Mouse (Mus musculus): ENCODE results near the gene Rab23. TPM values are rescaled to one million over a fixed set of nuclear protein-coding genes. Genes with fewer than 3 reads are reported as not detected.

Gene Rab23
- not detected in 2 replicates for polyA plus RNA-seq (2012; ENCODE audit: insufficient read depth, insufficient read length, low replicate concordance, missing spikeins)

DNA sequence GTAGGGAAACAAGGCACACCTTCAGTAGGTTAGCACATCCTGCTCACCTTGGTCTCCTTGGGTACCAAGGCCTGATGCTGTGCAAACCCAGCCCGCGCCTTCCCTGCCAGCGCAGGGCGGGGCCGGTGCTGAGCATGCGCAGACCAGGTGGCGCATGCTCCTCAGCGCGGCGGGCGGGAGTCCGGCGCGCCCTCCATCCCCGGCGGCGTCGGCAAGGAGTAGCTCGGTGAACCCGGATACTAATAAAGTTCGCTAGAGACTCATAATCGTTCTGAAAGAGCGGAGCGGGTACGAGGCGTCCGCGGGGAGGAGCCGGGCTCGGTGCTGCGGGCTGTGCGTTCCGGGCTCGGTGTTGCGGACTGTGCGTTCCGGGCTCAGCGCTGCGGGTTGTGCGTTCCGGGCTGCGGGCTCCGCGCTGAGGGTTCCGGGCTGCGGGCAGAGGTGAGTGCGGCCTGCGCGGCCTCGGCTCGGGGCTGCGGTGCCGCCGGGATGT, at the start of gene Rab23:
Rab23 (plus strand) TSS at position 155 of the 493 bp plus-strand sequence.
- under 1% methylated on average over 54 of the region's 54 CpGs for WGBS
- Histone ChIP-seq H3K4me3 (ENCODE audit: insufficient read depth, low read depth, low read length) (peak within 1 kb of the TSS; percentile 80), H3K27ac (ENCODE audit: insufficient read depth, low read depth, low read length) (peak within 1 kb of the TSS; percentile 74), H3K4me1 (ENCODE audit: control insufficient read depth, insufficient read depth, low read length) (peaks cover 4% of the 10 kb centered on the region; the same call in 1 of the 2 replicates)
- peak; percentile 91 for TF ChIP-seq POLR2A (IDR thresholded peaks at IDR 0.05; ENCODE audit: insufficient read depth, low read depth, low read length)
- TF ChIP-seq CTCF (IDR thresholded peaks at IDR 0.05; ENCODE audit: insufficient read depth, low read depth, low read length): no peak

DNA sequence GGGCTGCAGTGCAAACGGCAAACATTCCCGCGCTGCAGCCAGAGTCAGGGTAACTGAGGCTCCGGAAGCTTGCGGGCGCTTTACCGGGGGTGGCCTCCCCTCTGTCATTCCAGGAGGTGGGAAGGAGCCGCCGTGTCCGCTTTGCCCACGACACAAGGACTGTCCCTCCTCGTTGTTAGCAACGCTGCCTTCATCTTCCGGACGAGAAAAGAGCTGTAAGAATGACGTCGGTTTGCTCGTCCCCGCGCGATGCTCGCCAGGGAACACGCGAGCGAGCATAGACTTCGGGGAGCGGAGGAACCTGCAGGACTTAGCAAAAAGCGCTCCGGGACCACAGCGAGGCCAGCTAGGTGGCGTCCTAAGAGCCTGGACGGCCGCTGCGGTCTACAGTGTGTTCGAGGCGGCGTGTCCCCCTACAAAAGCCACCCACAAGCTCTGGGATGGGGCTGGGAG, 49.5 kb upstream of the Rab23 start:
- WGBS: under 1% methylated on average over 37 of the region's 37 CpGs
- TF ChIP-seq POLR2A (IDR thresholded peaks at IDR 0.05; ENCODE audit: insufficient read depth, low read depth, low read length) (no peak), CTCF (IDR thresholded peaks at IDR 0.05; ENCODE audit: insufficient read depth, low read depth, low read length) (no peak)
- Histone ChIP-seq H3K4me3 (ENCODE audit: insufficient read depth, low read depth, low read length) (peak overlapping the region; percentile 81), H3K27ac (ENCODE audit: insufficient read depth, low read depth, low read length) (peak overlapping the region; percentile 32; the same call in 1 of the 2 replicates), H3K4me1 (ENCODE audit: control insufficient read depth, insufficient read depth, low read length) (no peaks in the 10 kb centered on the region)

DNA sequence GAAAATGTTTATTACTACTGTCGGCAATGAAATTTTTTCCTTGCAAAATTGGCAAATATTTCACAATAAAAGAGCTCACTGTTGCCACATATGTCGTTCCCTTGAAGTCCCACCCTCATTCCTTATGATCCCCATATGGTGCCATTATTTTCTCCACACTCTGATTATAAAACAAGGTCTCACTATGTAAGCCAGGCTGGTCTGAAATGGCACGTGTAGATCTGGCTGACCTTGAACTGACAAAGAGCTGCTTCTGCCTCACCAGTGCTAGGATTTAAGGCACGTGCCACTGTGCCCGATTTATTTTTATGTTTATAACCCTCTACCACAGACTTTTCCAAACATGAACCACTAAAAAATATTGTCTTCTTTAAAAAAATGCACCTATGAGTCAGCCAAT, 48.2 kb upstream of the Rab23 start:
- 82% methylated on average over 5 of the region's 5 CpGs for WGBS
- TF ChIP-seq CTCF (IDR thresholded peaks at IDR 0.05; ENCODE audit: insufficient read depth, low read depth, low read length) (no peak), POLR2A (IDR thresholded peaks at IDR 0.05; ENCODE audit: insufficient read depth, low read depth, low read length) (no peak)
- Histone ChIP-seq H3K27ac (ENCODE audit: insufficient read depth, low read depth, low read length) (no peak overlapping the region), H3K4me3 (ENCODE audit: insufficient read depth, low read depth, low read length) (no peak overlapping the region), H3K4me1 (ENCODE audit: control insufficient read depth, insufficient read depth, low read length) (no peaks in the 10 kb centered on the region)

DNA sequence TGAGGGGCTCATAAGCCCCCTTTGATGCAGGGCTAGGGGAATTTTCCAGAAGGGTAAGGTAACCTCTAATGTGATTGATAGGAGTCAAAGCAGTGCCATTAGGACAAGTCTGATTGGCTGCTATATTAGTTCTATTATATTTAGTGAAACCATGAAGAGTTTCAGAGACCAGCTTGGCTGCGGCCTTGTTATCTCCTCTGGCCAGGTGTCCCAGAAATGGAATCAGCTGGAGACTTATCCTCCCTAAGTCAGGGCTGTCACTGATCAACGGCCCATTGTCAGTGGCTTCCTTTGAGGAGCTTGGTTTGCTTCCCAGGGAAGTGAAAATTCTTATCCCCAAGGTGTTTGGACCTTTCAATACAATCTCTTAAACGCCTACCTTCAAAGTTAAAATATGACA, 47.6 kb upstream of the Rab23 start:
- H3K4me1 ChIP-seq (ENCODE audit: control insufficient read depth, insufficient read depth, low read length): no peaks in the 10 kb centered on the region
- no peak overlapping the region for H3K27ac ChIP-seq (ENCODE audit: insufficient read depth, low read depth, low read length)
- WGBS: 64% methylated on average over 3 of the region's 3 CpGs
- H3K4me3 ChIP-seq (ENCODE audit: insufficient read depth, low read depth, low read length): no peak overlapping the region
- TF ChIP-seq POLR2A (IDR thresholded peaks at IDR 0.05; ENCODE audit: insufficient read depth, low read depth, low read length) (no peak), CTCF (IDR thresholded peaks at IDR 0.05; ENCODE audit: insufficient read depth, low read depth, low read length) (no peak)

DNA sequence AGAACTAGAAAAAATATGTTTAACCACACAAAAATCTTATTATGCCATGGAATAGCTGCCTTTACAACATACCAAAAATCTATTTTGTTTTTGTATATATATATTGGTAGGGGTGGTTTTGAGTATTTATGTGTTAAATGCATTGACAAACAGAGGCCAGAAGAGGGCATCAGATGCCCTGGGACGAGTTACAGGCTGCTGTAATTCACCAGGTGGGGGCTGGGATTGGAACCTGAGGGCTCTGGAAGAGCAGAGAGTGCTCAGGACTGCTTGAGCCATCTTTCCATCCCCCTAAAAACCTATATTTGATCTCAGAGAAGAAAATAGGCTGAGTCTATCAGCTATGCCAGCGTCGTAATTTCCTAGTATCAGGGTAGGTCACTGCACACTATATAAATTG, 47.2 kb upstream of the Rab23 start:
- no peak overlapping the region for H3K4me3 ChIP-seq (ENCODE audit: insufficient read depth, low read depth, low read length)
- H3K4me1 ChIP-seq (ENCODE audit: control insufficient read depth, insufficient read depth, low read length): no peaks in the 10 kb centered on the region
- 24% methylated on average over 3 of the region's 3 CpGs for WGBS
- no peak overlapping the region for H3K27ac ChIP-seq (ENCODE audit: insufficient read depth, low read depth, low read length)
- TF ChIP-seq POLR2A (IDR thresholded peaks at IDR 0.05; ENCODE audit: insufficient read depth, low read depth, low read length): no peak
- no peak for TF ChIP-seq CTCF (IDR thresholded peaks at IDR 0.05; ENCODE audit: insufficient read depth, low read depth, low read length)

DNA sequence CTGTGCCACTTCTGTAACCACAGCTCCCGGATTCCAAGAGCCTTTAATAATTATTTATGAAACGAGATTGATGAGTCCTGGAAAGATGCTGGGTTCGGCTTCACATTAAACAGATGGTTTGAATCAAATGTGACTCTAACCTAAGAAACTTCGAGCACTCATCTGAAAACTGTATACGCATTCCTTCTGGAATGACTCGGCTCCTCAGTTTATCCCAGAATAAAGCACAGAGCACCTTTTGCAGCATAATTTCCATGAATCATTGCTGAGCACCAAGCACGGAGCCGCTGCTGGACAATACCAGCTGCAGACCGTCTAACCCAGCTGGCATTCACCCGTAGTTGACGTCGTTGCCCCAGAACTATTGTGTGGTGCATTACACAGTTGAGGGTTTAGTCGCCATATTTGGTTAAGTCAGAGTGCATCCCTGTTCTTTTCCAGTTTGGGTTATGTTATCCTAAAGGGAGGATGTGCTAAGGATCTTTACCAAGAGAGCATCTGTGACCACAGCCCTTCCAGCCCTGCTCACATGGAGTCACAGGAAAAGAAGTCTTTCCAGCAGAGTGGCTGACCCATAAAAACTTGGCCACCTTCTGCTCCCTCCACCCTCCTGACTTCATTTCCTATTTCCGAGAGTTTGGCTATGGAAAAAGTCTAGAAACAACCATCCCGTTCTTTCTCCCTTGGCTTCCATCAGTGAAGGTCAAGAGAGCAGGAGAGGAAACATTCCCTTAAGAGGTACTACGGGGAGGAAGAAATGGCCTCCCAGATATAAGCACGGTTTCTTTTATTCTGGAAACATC, 46.3 kb upstream of the Rab23 start:
- TF ChIP-seq POLR2A (IDR thresholded peaks at IDR 0.05; ENCODE audit: insufficient read depth, low read depth, low read length) (no peak), CTCF (IDR thresholded peaks at IDR 0.05; ENCODE audit: insufficient read depth, low read depth, low read length) (no peak)
- 77% methylated on average over 17 of the region's 17 CpGs for WGBS
- Histone ChIP-seq H3K4me1 (ENCODE audit: control insufficient read depth, insufficient read depth, low read length) (no peaks in the 10 kb centered on the region), H3K4me3 (ENCODE audit: insufficient read depth, low read depth, low read length) (no peak overlapping the region), H3K27ac (ENCODE audit: insufficient read depth, low read depth, low read length) (no peak overlapping the region)

DNA sequence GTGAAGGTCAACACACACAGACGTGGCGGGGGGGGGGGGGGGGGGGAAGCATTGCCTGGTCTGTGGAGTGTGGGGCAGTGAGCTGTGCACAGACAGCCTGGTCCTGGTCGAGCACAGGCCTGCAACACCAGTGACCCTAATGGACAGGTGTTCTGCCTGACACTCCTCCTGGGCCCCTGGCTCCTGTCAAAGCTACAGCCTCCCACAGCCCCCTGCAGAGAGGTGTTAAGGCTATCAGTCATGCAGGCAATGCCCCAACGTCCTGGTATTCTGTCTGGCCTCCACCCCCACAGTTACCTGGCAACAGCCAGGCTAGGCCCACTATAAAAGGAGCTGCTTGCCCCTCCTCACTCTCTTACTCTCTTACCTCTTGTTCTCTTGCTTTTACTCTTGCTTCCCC, 39.3 kb upstream of the Rab23 start:
- no peak overlapping the region for H3K27ac ChIP-seq (ENCODE audit: insufficient read depth, low read depth, low read length)
- 55% methylated on average over 4 of the region's 4 CpGs for WGBS
- no peak for TF ChIP-seq POLR2A (IDR thresholded peaks at IDR 0.05; ENCODE audit: insufficient read depth, low read depth, low read length)
- TF ChIP-seq CTCF (IDR thresholded peaks at IDR 0.05; ENCODE audit: insufficient read depth, low read depth, low read length): no peak
- no peaks in the 10 kb centered on the region for H3K4me1 ChIP-seq (ENCODE audit: control insufficient read depth, insufficient read depth, low read length)
- H3K4me3 ChIP-seq (ENCODE audit: insufficient read depth, low read depth, low read length): no peak overlapping the region

DNA sequence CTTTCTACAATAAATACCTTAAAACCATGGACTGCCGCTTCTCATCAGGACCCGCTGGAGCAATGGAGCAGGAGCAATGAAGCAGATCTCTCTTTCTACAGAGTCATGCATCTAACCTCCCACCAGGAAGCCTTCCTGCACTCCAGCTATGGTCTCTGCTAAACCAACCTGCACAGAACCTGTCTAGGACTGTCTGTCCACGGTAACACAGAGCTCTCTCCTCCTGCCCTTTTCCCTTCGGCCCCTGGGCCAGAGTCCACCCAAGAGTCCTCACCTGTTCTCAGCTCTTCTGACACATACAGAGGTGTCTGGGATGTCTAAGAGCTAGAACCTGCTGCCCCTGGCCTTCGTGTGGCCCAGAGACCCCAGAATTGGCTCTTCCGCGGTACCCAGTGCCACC, 38.8 kb upstream of the Rab23 start:
- no peaks in the 10 kb centered on the region for H3K4me1 ChIP-seq (ENCODE audit: control insufficient read depth, insufficient read depth, low read length)
- 89% methylated on average over 7 of the region's 7 CpGs for WGBS
- H3K27ac ChIP-seq (ENCODE audit: insufficient read depth, low read depth, low read length): no peak overlapping the region
- H3K4me3 ChIP-seq (ENCODE audit: insufficient read depth, low read depth, low read length): no peak overlapping the region
- TF ChIP-seq CTCF (IDR thresholded peaks at IDR 0.05; ENCODE audit: insufficient read depth, low read depth, low read length) (no peak), POLR2A (IDR thresholded peaks at IDR 0.05; ENCODE audit: insufficient read depth, low read depth, low read length) (no peak)

DNA sequence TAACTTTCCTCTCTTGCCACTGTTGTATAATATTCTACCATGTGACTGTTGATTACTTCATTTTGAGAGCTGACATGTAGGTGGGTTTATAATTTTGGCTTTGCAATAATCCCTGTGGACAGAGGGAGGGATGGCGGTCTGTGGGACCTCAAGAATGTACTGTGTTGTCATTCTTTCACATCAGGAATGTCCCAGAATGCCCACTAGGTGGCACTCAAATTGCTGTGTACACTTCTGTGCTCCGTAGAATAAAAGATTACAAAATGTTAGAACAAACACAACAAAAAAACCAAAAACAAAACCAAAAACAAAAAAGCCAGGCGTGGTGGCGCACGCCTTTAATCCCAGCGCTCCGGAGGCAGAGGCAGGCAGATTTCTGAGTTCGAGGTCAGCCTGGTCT, 35.2 kb upstream of the Rab23 start:
- Histone ChIP-seq H3K4me3 (ENCODE audit: insufficient read depth, low read depth, low read length) (no peak overlapping the region), H3K4me1 (ENCODE audit: control insufficient read depth, insufficient read depth, low read length) (no peaks in the 10 kb centered on the region), H3K27ac (ENCODE audit: insufficient read depth, low read depth, low read length) (no peak overlapping the region)
- WGBS: 65% methylated on average over 8 of the region's 8 CpGs
- TF ChIP-seq CTCF (IDR thresholded peaks at IDR 0.05; ENCODE audit: insufficient read depth, low read depth, low read length) (no peak), POLR2A (IDR thresholded peaks at IDR 0.05; ENCODE audit: insufficient read depth, low read depth, low read length) (no peak)

Measured in olfactory bulb, adult 2 months (tissue).